Mouse (Mus musculus) stomach, embryonic 14.5 days (tissue): Measurements from ENCODE around the gene Nek9. TPM values are rescaled to one million over a fixed set of nuclear protein-coding genes. Genes with fewer than 3 reads are reported as not detected.
A peak's percentile ranks its signal among the peaks of the same experiment; 100 is the strongest.

Source experiments
- ATAC-seq: fragments of 200-750 bp; cut with Nextera tagmentation; 2 replicates; pipeline ENCODE4 v1.8.0; 2017; ENCODE audit warnings: low read depth, moderate TSS enrichment; ENCODE audit not compliant: insufficient number of reproducible peaks, insufficient read depth, low FRiP score
- H3K27ac ChIP-seq: fragments of 300-500 bp; sonication (generic); 2 replicates; pipeline ENCODE4 v1.5.1; 2014; ENCODE audit warnings: mild to moderate bottlenecking, low read length, moderate library complexity, mixed read lengths
- H3K27me3 ChIP-seq: fragments of 300-500 bp; sonication (generic); 2 replicates; pipeline ENCODE4 v1.6.1; 2014; ENCODE audit warnings: low read length, control low read depth, mixed read lengths; ENCODE audit not compliant: control insufficient read depth, insufficient read depth
- H3K36me3 ChIP-seq: fragments of 300-500 bp; sonication (generic); 2 replicates; pipeline ENCODE4 v1.6.1; 2014; ENCODE audit warnings: mild to moderate bottlenecking, control low read depth, low read length, moderate library complexity, mixed read lengths; ENCODE audit not compliant: control insufficient read depth, insufficient read depth
- H3K4me1 ChIP-seq: fragments of 300-500 bp; sonication (generic); 2 replicates; pipeline ENCODE4 v1.6.1; 2014; ENCODE audit warnings: low read length, control low read depth, mixed read lengths; ENCODE audit not compliant: control insufficient read depth, insufficient read depth
- H3K4me2 ChIP-seq: fragments of 300-500 bp; sonication (generic); replicated peaks from 2 replicates; pipeline ENCODE4 v1.6.1; 2014; ENCODE audit warnings: low read depth, low read length, control low read depth
- H3K4me3 ChIP-seq: fragments of 300-500 bp; sonication (generic); 2 replicates; pipeline ENCODE4 v1.5.1; 2014; ENCODE audit warnings: low read depth, low read length, control low read depth
- H3K9ac ChIP-seq: fragments of 300-500 bp; sonication (generic); replicated peaks from 2 replicates; pipeline ENCODE4 v1.6.1; 2014; ENCODE audit warnings: low read depth, mild to moderate bottlenecking, control low read depth, low read length, moderate library complexity, mixed read lengths
- H3K9me3 ChIP-seq: fragments of 300-500 bp; sonication (generic); 2 replicates; pipeline ENCODE4 v1.6.1; 2016; ENCODE audit warnings: low read depth, low read length, control low read depth; ENCODE audit not compliant: control insufficient read depth
- WGBS: fragments of 180-500 bp; shearing (Covaris S2); extraction: QIAGEN DNeasy Blood & Tissue Kit; methylation state at CpG from one replicate; pipeline ENCODE4 v1.1.7; 2014; 5-methylcytosine and 5-hydroxymethylcytosine counted together
- polyA plus RNA-seq: library from polyadenylated mRNA; unstranded; fragments of >200 nt; fragmentation: Nextera tagmentation; extraction: Ambion mirVana; gene quantifications from 2 replicates; pipeline ENCODE4 v1.2.1, GENCODE M21; 2014

The Nek9 gene
- polyA plus RNA-seq, 1 experiment from 2014 or later: 20.4 TPM

DNA sequence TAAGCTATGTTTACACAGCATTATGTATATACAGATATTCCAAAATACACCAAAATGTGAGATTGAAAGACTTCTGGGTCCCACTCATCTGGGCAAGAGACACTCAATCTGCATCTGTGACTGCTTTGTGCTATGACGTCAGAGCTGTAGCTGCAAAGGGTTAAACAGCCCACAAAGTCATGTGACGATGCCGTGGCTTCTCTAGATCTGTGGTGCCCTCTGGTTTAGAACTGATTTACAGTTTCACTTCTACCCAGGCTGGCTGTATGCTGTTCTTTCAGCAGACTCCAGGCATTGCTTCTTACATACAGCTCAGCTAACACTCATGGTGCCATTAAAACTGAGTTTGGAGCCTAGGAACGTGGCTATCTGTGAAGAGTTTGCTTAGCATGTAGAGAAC is 34.4 kb downstream of the Nek9 start:
- H3K4me1 ChIP-seq: 0 out of 2 replicates have a peak, but pooled peaks cover 5% of the 10 kb centered on the region
- no peaks in the 10 kb centered on the region for H3K9me3 ChIP-seq
- H3K27me3 ChIP-seq: no peaks in the 10 kb centered on the region
- 72% methylated on average over 4 of the region's 4 CpGs for WGBS
- ATAC-seq: no peak
- no peak overlapping the region for H3K9ac ChIP-seq
- H3K4me2 ChIP-seq: no peak overlapping the region
- H3K4me3 ChIP-seq: no peak overlapping the region
- H3K27ac ChIP-seq: no peak overlapping the region
- peaks cover 82% of the 10 kb centered on the region for H3K36me3 ChIP-seq

DNA sequence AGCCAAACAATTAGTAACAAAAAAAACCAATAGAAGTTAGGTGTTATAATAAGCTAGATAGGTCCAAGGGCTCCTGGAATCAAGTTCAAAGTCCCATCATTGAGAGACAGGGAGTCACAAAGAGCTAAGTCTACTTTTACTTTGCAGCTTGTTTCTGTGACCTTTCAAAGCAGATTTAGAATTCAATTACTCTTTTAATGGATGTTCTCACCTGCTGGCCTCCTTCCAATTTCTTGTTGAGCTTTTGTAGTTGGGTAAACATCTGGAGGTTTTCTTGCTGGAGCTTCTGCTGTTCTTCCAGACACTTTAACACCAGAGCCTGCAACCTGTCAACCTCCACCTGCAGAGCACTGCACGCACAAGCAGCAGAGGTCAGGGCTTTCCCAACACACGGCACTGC is 35.9 kb downstream of the Nek9 start:
- H3K4me3 ChIP-seq: no peak overlapping the region
- H3K27ac ChIP-seq: no peak overlapping the region
- no peak overlapping the region for H3K4me2 ChIP-seq
- H3K27me3 ChIP-seq: no peaks in the 10 kb centered on the region
- 52% methylated on average over 2 of the region's 2 CpGs for WGBS
- H3K9me3 ChIP-seq: no peaks in the 10 kb centered on the region
- no peak overlapping the region for H3K9ac ChIP-seq
- H3K36me3 ChIP-seq: peaks cover 67% of the 10 kb centered on the region
- H3K4me1 ChIP-seq: 0 out of 2 replicates have a peak, but pooled peaks cover 7% of the 10 kb centered on the region
- ATAC-seq: no peak

DNA sequence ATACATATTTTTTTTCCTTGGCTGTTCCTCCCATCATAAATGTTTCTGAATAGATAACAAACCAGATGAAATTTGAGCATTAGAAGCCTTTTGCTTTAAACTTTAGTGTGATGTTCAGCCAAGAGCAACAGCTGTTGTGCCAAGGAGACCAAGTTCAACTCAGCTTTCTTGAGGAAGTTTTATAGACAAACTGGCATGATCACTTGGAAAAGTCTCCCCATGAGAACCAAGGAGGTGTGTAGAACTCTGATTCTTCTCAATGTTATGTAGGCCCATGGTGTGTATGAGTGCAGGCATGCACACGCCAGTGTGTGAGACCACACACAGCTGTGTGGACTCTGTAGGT is 40.4 kb downstream of the Nek9 start:
- H3K4me1 ChIP-seq: peaks cover 9% of the 10 kb centered on the region; the same call in 1 of the 2 replicates
- 81% methylated on average over 1 of the region's 1 CpGs for WGBS
- no peak overlapping the region; the same call in 1 of the 2 replicates for H3K27ac ChIP-seq
- H3K9ac ChIP-seq: no peak overlapping the region
- ATAC-seq: no peak
- H3K27me3 ChIP-seq: no peaks in the 10 kb centered on the region
- H3K4me3 ChIP-seq: no peak overlapping the region
- 0 out of 2 replicates have a peak, but pooled peaks cover 2% of the 10 kb centered on the region for H3K9me3 ChIP-seq
- H3K36me3 ChIP-seq: peaks cover 28% of the 10 kb centered on the region
- no peak overlapping the region for H3K4me2 ChIP-seq

DNA sequence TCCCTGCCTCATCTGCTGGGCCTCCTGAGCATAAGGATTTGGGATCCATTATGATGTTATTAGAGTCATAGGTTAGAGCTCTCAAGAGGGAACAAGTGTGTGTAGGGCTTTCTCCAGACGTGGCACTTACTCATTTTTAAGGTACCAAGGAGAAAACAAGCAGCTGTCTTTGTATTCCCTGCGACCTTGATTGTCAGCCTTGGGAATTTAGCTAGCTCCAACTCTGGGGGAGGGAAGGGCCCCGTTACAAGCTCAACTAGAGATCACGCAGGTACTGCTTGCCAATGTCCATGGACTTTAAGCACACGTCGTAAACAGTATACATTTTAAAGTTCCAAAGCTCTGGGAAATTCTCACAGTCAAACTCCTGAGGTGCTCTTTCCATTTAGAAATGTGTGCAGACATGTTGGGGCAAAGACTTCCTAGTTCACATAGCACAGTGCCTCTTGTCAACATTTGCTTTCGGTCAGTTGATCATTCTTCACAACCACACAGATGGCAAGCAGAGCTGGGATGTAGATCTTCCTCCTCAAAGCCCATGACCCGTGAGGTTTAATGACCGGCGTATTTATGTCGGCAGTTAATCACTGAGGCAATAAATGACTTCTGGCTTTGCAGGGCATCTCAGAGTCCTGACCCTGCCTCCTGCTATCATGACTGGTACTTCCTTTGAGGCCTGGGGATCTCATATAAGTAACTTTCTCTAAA is 40.9 kb downstream of the Nek9 start:
- WGBS: 45% methylated on average over 11 of the region's 11 CpGs
- peaks cover 9% of the 10 kb centered on the region; the same call in 1 of the 2 replicates for H3K4me1 ChIP-seq
- H3K4me2 ChIP-seq: no peak overlapping the region
- H3K9me3 ChIP-seq: 0 out of 2 replicates have a peak, but pooled peaks cover 3% of the 10 kb centered on the region
- H3K4me3 ChIP-seq: no peak overlapping the region
- H3K9ac ChIP-seq: no peak overlapping the region
- H3K27ac ChIP-seq: 0 out of 2 replicates have a peak overlapping the region, but pooled peaks have one; percentile 21
- no peak for ATAC-seq
- no peaks in the 10 kb centered on the region for H3K27me3 ChIP-seq
- H3K36me3 ChIP-seq: peaks cover 24% of the 10 kb centered on the region

DNA sequence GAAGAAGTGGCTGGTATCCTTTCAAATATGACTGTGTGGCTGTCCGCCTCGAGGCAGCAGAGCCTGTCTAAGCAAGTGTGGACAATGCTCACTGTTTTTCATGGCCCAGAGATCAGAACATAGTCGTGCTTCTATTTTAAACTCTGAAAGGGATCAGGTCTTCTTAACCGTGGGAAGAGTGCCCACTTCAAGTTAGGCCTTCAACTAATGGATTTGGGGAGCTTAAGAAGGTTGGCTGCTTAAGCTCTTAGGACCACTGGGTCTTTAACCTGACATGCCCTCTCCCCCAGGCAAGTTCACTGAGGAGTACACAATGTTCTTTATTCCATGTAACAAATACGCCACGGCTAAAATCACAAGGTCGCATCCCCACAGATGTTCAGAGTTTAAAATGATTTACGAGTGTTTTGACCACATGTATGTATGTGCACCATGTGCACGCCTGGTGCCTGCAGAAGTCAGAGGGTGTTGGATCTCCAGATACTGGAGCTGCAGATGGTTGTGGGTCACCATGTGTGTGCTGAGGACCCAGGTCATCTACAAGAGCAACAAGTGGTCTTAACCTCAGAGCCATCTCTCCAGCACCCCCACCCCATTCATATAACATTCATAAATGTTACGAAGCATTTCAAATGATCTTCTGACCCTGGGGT is 41.7 kb downstream of the Nek9 start:
- Histone ChIP-seq H3K9ac (no peak overlapping the region), H3K4me3 (no peak overlapping the region), H3K27ac (no peak overlapping the region), H3K36me3 (peaks cover 20% of the 10 kb centered on the region), H3K9me3 (0 out of 2 replicates have a peak, but pooled peaks cover 3% of the 10 kb centered on the region), H3K27me3 (no peaks in the 10 kb centered on the region), H3K4me2 (no peak overlapping the region), H3K4me1 (peaks cover 9% of the 10 kb centered on the region; the same call in 1 of the 2 replicates)
- ATAC-seq: no peak
- WGBS: 75% methylated on average over 10 of the region's 10 CpGs

DNA sequence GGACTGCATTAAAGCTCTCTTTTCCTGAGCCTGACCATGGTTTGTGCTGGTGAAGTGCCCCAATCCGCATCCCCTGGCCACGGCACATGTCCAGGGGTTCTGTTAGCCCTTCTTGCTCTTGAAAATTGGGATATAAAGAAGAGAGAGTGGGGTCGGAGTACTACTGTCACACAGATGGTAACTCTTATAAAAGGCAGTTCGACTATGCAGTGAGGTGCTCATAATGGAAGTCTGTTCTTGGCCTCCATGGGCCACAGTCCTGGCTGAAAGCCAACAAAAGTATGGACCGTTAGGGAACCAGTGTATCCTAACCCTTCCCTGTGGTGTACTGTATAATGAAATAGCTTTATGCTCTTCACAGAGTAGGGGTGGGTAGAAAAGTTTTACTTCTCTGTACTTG is 42.2 kb downstream of the Nek9 start:
- ATAC-seq: no peak
- no peak overlapping the region for H3K4me3 ChIP-seq
- no peaks in the 10 kb centered on the region for H3K27me3 ChIP-seq
- H3K9me3 ChIP-seq: 0 out of 2 replicates have a peak, but pooled peaks cover 3% of the 10 kb centered on the region
- H3K4me2 ChIP-seq: no peak overlapping the region
- H3K9ac ChIP-seq: no peak overlapping the region
- H3K36me3 ChIP-seq: peaks cover 16% of the 10 kb centered on the region
- H3K27ac ChIP-seq: no peak overlapping the region
- 76% methylated on average over 5 of the region's 5 CpGs for WGBS
- H3K4me1 ChIP-seq: peaks cover 9% of the 10 kb centered on the region; the same call in 1 of the 2 replicates

DNA sequence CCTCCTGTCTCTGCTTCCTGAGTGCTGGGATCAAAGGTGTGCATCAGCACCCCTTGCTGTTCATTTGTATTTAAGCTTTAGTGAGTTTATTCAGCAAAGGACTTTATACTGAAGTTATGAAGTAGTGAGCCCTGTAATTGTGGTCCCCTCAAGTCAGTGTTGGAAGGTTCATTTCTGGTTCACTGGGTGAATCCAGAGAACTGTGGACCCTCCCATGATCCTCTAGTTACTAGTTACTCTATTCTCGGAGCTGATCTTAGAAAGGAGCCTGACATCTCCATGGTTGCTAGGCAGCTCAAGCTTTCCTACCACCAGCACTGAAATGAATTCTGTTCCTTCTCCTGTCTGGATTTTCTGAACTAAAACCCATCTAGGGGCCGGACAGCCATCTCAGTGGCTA is 43.7 kb downstream of the Nek9 start:
- Histone ChIP-seq H3K36me3 (peaks cover 2% of the 10 kb centered on the region), H3K27ac (no peak overlapping the region), H3K4me1 (peaks cover 9% of the 10 kb centered on the region; the same call in 1 of the 2 replicates), H3K9ac (no peak overlapping the region), H3K27me3 (no peaks in the 10 kb centered on the region), H3K4me2 (no peak overlapping the region), H3K4me3 (no peak overlapping the region), H3K9me3 (0 out of 2 replicates have a peak, but pooled peaks cover 3% of the 10 kb centered on the region)
- ATAC-seq: no peak
- 91% methylated on average over 2 of the region's 2 CpGs for WGBS

DNA sequence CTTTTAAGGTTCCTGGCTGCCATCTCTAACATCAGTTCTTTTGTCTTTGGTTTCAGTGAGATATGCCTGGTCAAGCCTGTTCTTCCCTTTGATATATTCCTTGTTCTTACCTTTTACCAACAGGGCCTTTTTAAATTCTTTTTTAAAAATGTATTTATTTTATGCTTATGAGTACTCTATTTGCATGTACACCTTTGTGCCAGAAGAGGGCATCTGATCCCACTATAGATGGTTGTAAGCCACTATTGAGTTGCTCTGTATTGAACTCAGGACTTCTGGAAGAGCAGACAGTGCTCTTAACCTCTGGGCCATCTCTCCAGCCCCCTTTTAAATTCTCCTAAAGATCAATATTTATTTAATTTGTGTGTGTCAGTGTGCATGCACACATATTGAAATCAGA is 46.3 kb downstream of the Nek9 start:
- no peak overlapping the region for H3K27ac ChIP-seq
- ATAC-seq: no peak
- no peak overlapping the region for H3K9ac ChIP-seq
- H3K36me3 ChIP-seq: no peaks in the 10 kb centered on the region
- 0 out of 2 replicates have a peak, but pooled peaks cover 3% of the 10 kb centered on the region for H3K9me3 ChIP-seq
- H3K4me1 ChIP-seq: peaks cover 11% of the 10 kb centered on the region; the same call in 1 of the 2 replicates
- no peaks in the 10 kb centered on the region for H3K27me3 ChIP-seq
- no peak overlapping the region for H3K4me2 ChIP-seq
- no peak overlapping the region for H3K4me3 ChIP-seq
